In genomic region chr11:20436057-20436456, GRCm38 (mm10) we compare ENCODE assay signal across 27 mouse cellular contexts.
"Had no signal": no experiment of that assay in that cellular context is flagged by ENCODE, and none has a peak within 500 bp of the region (broad histone marks: within the 10 kb centered on the region; RNA-seq: fewer than 3 reads in every experiment).

No protein-coding gene starts in this region.

- H3K9me3 ChIP-seq: heart, embryonic 13.5 days; heart, embryonic 15.5 days; hindbrain, embryonic 10.5 days; hindbrain, embryonic 12.5 days; intestine, embryonic 15.5 days; kidney, embryonic 15.5 days; limb, embryonic 13.5 days; limb, embryonic 15.5 days; liver, embryonic 12.5 days had no signal

- ATAC-seq: hindbrain, embryonic 16.5 days; inflammation-experienced regulatory T-cells, adult 6 months; intestine, embryonic 15.5 days; intestine, postnatal 0 days; liver, embryonic 12.5 days had no signal

- H3K27ac ChIP-seq: heart, embryonic 13.5 days; heart, embryonic 15.5 days; hindbrain, embryonic 10.5 days; hindbrain, embryonic 12.5 days; hindbrain, embryonic 14.5 days; intestine, embryonic 15.5 days; kidney, embryonic 15.5 days; kidney, postnatal 0 days; limb, embryonic 13.5 days; limb, embryonic 15.5 days; liver, embryonic 12.5 days had no signal

- H3K4me2 ChIP-seq: heart, embryonic 11.5 days; heart, embryonic 13.5 days; heart, embryonic 15.5 days; hindbrain, embryonic 12.5 days; hindbrain, embryonic 14.5 days; intestine, embryonic 15.5 days; kidney, embryonic 15.5 days; limb, embryonic 13.5 days; limb, embryonic 15.5 days; liver, embryonic 12.5 days had no signal

- H3K4me3 ChIP-seq: heart, embryonic 13.5 days; heart, embryonic 15.5 days; hindbrain, embryonic 10.5 days; hindbrain, embryonic 12.5 days; intestine, embryonic 15.5 days; kidney, embryonic 15.5 days; limb, embryonic 13.5 days; limb, embryonic 15.5 days; liver, embryonic 12.5 days had no signal

- H3K27me3 ChIP-seq: heart, embryonic 13.5 days; heart, embryonic 15.5 days; hindbrain, embryonic 12.5 days; intestine, embryonic 15.5 days; kidney, embryonic 15.5 days; limb, embryonic 13.5 days; limb, embryonic 15.5 days; liver, embryonic 12.5 days had no signal

- H3K36me3 ChIP-seq: heart, embryonic 13.5 days; heart, embryonic 15.5 days; hindbrain, embryonic 10.5 days; hindbrain, embryonic 12.5 days; intestine, embryonic 15.5 days; kidney, embryonic 15.5 days; limb, embryonic 13.5 days; limb, embryonic 15.5 days; liver, embryonic 12.5 days had no signal

- H3K9ac ChIP-seq: heart, embryonic 13.5 days; heart, embryonic 15.5 days; hindbrain, embryonic 12.5 days; hindbrain, embryonic 14.5 days; intestine, embryonic 15.5 days; kidney, embryonic 15.5 days; limb, embryonic 13.5 days; limb, embryonic 15.5 days; liver, embryonic 12.5 days had no signal

- H3K4me1 ChIP-seq: hindbrain, embryonic 12.5 days; intestine, embryonic 15.5 days; limb, embryonic 13.5 days; limb, embryonic 15.5 days; liver, embryonic 12.5 days had no signal

- DNase-seq: gastrocnemius, postnatal 14 days; gastrocnemius, postnatal 36 days; heart, adult 18-20 months; heart, postnatal 14 days; heart, postnatal 36 days; kidney, adult 18-20 months; kidney, adult 8-10 months; kidney, postnatal 14 days; kidney, postnatal 36 days; layer of hippocampus, adult 9-11 months; layer of hippocampus, postnatal 36 days; left cerebral cortex, postnatal 4 days had no signal
